Mouse (Mus musculus): ENCODE data around the gene Chn1. TPM values are rescaled to one million over a fixed set of nuclear protein-coding genes. Genes with fewer than 3 reads are reported as not detected.

Gene Chn1
- polyA plus RNA-seq, 1 experiment from 2014 or later, result 70.1 TPM

DNA sequence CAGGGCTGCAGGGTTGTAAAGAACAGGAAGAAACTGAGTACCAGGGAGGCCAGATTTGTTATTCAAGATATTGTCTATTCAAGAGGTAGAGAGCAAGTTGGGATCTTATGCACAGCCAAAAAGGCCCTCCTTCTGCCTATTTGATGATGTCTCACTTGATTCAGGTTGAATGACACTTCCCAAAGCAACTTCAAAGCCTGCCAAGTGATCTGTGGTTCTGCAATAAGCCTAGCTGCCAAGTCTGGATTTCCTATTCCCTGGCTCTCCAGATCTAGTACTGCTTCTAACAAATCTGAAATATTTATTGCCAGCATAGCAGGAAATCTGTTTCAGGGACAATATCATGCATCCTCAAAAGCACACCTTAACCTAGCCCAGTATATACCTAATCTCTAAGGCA is 62.7 kb downstream of the Chn1 start:
- no peaks in the 10 kb centered on the region for H3K9me3 ChIP-seq (ENCODE audit: control insufficient read depth, low read length)
- H3K4me3 ChIP-seq (ENCODE audit: low read length), result no peak overlapping the region
- no peak for ATAC-seq

DNA sequence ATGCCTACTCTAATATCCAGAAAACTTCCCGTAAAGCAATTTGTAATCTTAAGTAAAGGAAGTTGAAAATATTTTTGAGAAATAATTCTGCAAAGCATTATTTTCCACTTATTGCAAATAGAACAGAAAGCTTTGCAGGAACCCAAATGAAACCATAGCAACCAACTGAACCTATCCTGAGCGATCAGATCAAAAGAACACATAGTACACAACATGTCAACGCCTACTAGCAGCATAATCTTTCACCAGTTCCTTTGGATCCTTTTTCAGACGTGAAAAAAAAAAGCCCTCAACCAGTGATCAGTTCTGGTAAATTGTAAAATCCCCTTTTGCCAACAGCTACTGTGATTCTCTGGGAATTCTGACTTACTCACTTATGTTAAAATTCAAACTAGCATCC is 82.1 kb downstream of the Chn1 start:
- 69% methylated on average over 4 of the region's 4 CpGs for WGBS
- Histone ChIP-seq H3K9ac (ENCODE audit: low read depth, low read length) (no peak overlapping the region), H3K4me1 (ENCODE audit: control insufficient read depth, insufficient read depth, low read depth, low read length) (no peaks in the 10 kb centered on the region), H3K27ac (ENCODE audit: low read depth, low read length) (no peak overlapping the region), H3K27me3 (replicated peaks; ENCODE audit: control insufficient read depth, insufficient read depth, low read length) (no peaks in the 10 kb centered on the region), H3K4me3 (ENCODE audit: low read length) (no peak overlapping the region), H3K9me3 (ENCODE audit: control insufficient read depth, low read length) (no peaks in the 10 kb centered on the region), H3K36me3 (ENCODE audit: control insufficient read depth, insufficient read depth, low read length) (no peaks in the 10 kb centered on the region), H3K4me2 (ENCODE audit: low read length) (no peak overlapping the region)
- no peak for ATAC-seq

More for the DNA sequence above, 62.7 kb downstream of the Chn1 start:
- Histone ChIP-seq H3K4me2 (ENCODE audit: low read length) (no peak overlapping the region), H3K27me3 (replicated peaks; ENCODE audit: control insufficient read depth, insufficient read depth, low read length) (no peaks in the 10 kb centered on the region), H3K9ac (ENCODE audit: low read depth, low read length) (no peak overlapping the region), H3K27ac (ENCODE audit: low read depth, low read length) (no peak overlapping the region), H3K36me3 (ENCODE audit: control insufficient read depth, insufficient read depth, low read length) (no peaks in the 10 kb centered on the region), H3K4me1 (ENCODE audit: control insufficient read depth, insufficient read depth, low read depth, low read length) (no peaks in the 10 kb centered on the region)

DNA sequence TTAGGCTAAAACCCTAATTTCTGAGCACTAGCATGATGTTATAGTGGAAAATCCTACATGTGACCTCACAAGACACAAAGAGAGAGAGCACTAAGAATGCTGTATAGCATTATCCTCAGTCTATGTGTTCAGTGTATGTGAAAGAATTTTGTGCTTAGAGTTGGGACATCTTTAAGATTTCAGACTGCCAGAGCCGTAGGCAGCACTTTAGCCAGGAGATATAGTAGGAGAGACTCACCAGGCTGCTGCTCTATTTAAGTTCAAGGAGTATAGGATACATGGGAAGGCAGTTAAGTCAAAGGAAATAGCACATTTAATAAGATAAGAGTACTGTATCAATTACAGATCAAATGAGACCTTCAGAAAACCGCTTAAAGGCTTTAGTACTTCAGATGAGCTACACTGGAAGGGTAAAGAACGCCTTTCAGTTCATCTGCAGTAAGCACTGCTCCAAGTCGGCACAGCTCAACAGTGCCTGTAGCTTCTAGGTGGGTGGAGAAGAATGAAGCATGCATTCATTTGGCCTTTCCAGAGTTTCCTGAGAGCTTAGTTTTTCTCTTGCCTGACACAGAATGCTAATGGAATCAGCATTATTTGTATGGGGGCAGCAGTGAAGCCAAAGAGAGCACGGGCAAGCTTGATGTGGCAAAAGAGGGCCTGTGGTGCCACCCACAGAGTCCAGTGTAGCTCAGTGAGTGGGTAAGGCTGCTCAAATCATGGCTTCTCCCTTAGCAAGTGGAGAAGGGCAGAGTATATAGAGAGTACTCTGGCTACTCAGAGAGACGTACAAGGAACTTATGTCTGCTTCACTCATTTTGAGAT is 84.2 kb downstream of the Chn1 start:
- Histone ChIP-seq H3K4me2 (ENCODE audit: low read length) (no peak overlapping the region), H3K27me3 (replicated peaks; ENCODE audit: control insufficient read depth, insufficient read depth, low read length) (no peaks in the 10 kb centered on the region), H3K36me3 (ENCODE audit: control insufficient read depth, insufficient read depth, low read length) (no peaks in the 10 kb centered on the region), H3K27ac (ENCODE audit: low read depth, low read length) (no peak overlapping the region), H3K4me3 (ENCODE audit: low read length) (no peak overlapping the region), H3K4me1 (ENCODE audit: control insufficient read depth, insufficient read depth, low read depth, low read length) (no peaks in the 10 kb centered on the region), H3K9me3 (ENCODE audit: control insufficient read depth, low read length) (no peaks in the 10 kb centered on the region), H3K9ac (ENCODE audit: low read depth, low read length) (no peak overlapping the region)
- WGBS, result 76% methylated on average over 6 of the region's 6 CpGs
- peak; percentile 54; the same call in 1 of the 2 replicates for ATAC-seq

DNA sequence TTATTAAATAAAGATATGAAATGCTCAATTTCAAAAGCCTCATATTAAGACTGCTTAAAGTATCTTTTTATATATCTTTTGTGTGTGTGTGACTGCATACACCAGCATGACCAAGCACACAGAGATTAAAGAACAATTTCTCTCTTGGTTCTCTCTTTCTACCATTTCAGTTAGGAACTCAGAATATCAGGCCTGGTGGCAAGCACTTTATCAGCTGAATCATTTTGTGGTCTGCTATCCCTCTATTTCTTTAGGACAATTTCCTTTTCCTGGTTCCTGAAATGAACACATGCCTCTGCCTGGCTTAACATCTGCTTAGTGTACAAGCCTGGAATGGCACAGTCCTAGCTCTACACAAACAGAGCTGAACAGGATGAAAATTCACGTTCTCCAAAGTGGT is 92.6 kb downstream of the Chn1 start:
- Histone ChIP-seq H3K4me2 (ENCODE audit: low read length) (no peak overlapping the region), H3K36me3 (ENCODE audit: control insufficient read depth, insufficient read depth, low read length) (no peaks in the 10 kb centered on the region)

DNA sequence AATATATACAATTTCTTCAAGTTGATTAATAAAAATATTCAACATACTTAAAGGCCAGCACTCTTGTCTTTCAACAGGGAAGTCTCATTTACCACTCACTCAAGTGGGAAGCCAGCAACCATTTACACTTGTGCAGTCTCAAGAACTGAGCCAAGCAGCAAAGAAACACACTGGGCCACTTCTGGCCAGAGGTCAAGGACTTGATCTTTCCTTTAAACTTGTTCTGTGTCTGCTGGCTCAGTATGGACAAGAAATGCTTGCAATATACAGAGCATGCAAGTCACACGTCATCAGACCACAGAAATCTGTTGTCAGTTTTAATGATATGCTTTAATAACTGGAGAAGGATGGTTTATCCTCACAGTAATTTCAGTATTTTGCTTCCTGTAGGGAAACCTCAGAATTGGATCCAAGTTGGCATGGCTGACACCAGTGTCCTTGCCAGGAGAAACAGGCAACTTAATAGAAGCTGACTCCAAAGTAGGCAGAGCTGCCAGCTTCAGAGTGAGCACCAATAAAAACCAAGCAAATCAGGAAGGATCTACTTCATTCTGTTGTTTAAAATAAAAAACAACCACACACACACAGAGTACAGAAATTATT is 94.6 kb downstream of the Chn1 start:
- no peaks in the 10 kb centered on the region for H3K27me3 ChIP-seq (replicated peaks; ENCODE audit: control insufficient read depth, insufficient read depth, low read length)
- H3K4me2 ChIP-seq (ENCODE audit: low read length), result no peak overlapping the region
- ATAC-seq, result peak; percentile 60; the same call in 1 of the 2 replicates
- no peak overlapping the region for H3K4me3 ChIP-seq (ENCODE audit: low read length)
- no peak overlapping the region for H3K27ac ChIP-seq (ENCODE audit: low read depth, low read length)
- H3K4me1 ChIP-seq (ENCODE audit: control insufficient read depth, insufficient read depth, low read depth, low read length), result no peaks in the 10 kb centered on the region
- no peaks in the 10 kb centered on the region for H3K36me3 ChIP-seq (ENCODE audit: control insufficient read depth, insufficient read depth, low read length)
- WGBS, result 64% methylated on average over 1 of the region's 1 CpGs
- no peaks in the 10 kb centered on the region for H3K9me3 ChIP-seq (ENCODE audit: control insufficient read depth, low read length)
- no peak overlapping the region for H3K9ac ChIP-seq (ENCODE audit: low read depth, low read length)

More for the DNA sequence above, 92.6 kb downstream of the Chn1 start:
- Histone ChIP-seq H3K27ac (ENCODE audit: low read depth, low read length) (no peak overlapping the region), H3K9ac (ENCODE audit: low read depth, low read length) (no peak overlapping the region), H3K4me1 (ENCODE audit: control insufficient read depth, insufficient read depth, low read depth, low read length) (no peaks in the 10 kb centered on the region), H3K4me3 (ENCODE audit: low read length) (no peak overlapping the region), H3K27me3 (replicated peaks; ENCODE audit: control insufficient read depth, insufficient read depth, low read length) (no peaks in the 10 kb centered on the region), H3K9me3 (ENCODE audit: control insufficient read depth, low read length) (no peaks in the 10 kb centered on the region)
- ATAC-seq, result no peak
- WGBS, result 55% methylated on average over 1 of the region's 1 CpGs

DNA sequence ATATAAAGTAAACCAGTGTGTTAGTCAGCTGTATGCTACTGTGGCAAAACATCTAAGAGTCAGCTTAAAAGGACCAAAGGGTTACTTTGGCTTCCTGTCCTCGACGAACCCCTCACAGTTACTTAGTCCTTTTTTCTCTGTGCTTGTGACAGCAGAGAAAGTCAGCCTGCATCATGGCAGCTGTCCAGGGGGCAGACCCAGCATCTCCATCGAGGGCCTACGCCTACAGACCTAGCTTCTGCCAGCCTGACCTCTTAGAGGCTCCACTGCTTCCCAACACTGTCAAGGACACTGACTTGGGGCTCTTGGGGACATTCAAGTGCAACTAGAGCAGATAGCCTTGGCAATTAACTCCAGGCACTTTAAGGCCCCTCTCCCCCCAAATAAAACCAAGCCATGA is 106.5 kb downstream of the Chn1 start:
- Histone ChIP-seq H3K36me3 (ENCODE audit: control insufficient read depth, insufficient read depth, low read length) (no peaks in the 10 kb centered on the region), H3K4me1 (ENCODE audit: control insufficient read depth, insufficient read depth, low read depth, low read length) (no peaks in the 10 kb centered on the region), H3K9ac (ENCODE audit: low read depth, low read length) (no peak overlapping the region), H3K27me3 (replicated peaks; ENCODE audit: control insufficient read depth, insufficient read depth, low read length) (no peaks in the 10 kb centered on the region), H3K27ac (ENCODE audit: low read depth, low read length) (no peak overlapping the region; the same call in 1 of the 2 replicates), H3K4me2 (ENCODE audit: low read length) (no peak overlapping the region), H3K4me3 (ENCODE audit: low read length) (no peak overlapping the region), H3K9me3 (ENCODE audit: control insufficient read depth, low read length) (no peaks in the 10 kb centered on the region)
- ATAC-seq, result no peak
- WGBS, result 76% methylated on average over 4 of the region's 4 CpGs

DNA sequence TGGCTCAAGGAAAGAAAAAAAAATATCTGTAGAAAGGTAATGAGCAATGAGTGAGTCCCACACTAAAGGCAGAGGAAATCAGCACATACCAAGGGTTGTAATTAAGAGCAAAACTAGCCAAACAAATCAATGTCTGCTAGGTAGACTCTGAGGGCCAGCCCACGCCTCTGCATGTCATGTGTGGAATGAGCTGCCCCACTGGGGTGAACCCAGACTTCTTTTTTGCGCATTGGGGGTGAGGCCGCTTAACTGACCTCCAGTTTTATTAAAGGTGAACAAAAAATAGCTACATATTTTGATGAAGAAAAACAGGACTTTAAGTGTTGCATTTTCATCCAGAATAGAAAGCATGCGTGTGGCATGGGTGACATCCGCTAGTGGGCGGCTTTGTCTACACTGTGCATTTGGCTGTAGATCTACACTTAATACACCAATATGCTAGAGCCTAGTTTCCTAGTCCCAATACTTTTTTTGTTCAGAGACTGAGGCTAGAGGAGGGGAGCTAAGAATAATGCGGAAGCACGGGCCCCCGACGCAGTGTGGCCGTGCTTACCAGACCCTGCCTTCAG is 114.5 kb downstream of the Chn1 start:
- Histone ChIP-seq H3K36me3 (ENCODE audit: control insufficient read depth, insufficient read depth, low read length) (no peaks in the 10 kb centered on the region), H3K4me3 (ENCODE audit: low read length) (peak overlapping the region; percentile 35; the same call in 1 of the 2 replicates), H3K4me1 (ENCODE audit: control insufficient read depth, insufficient read depth, low read depth, low read length) (peaks cover 22% of the 10 kb centered on the region), H3K4me2 (ENCODE audit: low read length) (peak overlapping the region; percentile 52), H3K9ac (ENCODE audit: low read depth, low read length) (no peak overlapping the region), H3K27ac (ENCODE audit: low read depth, low read length) (no peak overlapping the region), H3K9me3 (ENCODE audit: control insufficient read depth, low read length) (no peaks in the 10 kb centered on the region), H3K27me3 (replicated peaks; ENCODE audit: control insufficient read depth, insufficient read depth, low read length) (no peaks in the 10 kb centered on the region)
- ATAC-seq, result peak; percentile 9; the same call in 1 of the 2 replicates
- WGBS, result 78% methylated on average over 11 of the region's 11 CpGs

DNA sequence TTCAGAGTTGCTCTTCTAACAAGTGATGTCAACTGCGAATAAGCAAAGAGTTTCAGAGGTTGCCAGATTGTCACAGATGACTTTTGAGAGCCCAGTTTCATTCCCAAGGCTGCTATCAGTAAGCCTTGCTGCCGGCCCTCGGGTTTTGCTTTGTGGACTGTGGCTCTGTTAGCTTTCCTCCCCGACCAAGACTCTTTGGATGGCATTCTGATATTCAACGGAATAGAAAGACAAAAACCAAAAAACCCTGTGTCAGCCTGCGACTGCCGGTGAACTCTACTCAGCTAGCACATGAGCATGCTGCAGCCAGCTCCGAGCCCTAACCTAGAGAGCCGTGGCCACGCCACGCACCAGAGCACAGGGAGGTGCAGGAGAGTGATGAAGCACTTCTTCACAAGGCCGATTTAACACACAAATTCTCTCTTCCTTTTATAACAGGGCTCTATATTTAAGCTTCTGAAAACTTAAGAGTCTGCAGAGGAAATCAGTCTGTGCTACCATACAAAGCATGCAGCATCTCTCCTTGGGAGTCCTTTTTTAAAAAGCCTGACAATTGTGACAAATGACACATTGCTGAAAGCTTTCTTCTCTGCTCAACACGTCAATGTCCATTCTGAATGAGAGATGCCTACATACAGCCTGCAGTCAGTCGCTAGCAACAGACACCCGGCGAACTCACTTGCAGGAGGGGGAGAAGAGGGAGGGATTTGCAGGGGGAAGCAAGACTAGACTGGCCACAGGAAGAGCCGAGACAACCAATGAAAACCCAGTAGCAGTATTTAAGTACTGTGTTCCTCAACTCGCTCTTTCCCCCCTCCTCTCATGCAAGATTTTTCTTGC is 115.2 kb downstream of the Chn1 start:
- Histone ChIP-seq H3K4me3 (ENCODE audit: low read length) (peak overlapping the region; percentile 35), H3K9ac (ENCODE audit: low read depth, low read length) (peak overlapping the region; percentile 45), H3K27me3 (replicated peaks; ENCODE audit: control insufficient read depth, insufficient read depth, low read length) (no peaks in the 10 kb centered on the region), H3K9me3 (ENCODE audit: control insufficient read depth, low read length) (no peaks in the 10 kb centered on the region), H3K4me2 (ENCODE audit: low read length) (peak overlapping the region; percentile 52), H3K27ac (ENCODE audit: low read depth, low read length) (peak overlapping the region; percentile 60), H3K36me3 (ENCODE audit: control insufficient read depth, insufficient read depth, low read length) (no peaks in the 10 kb centered on the region), H3K4me1 (ENCODE audit: control insufficient read depth, insufficient read depth, low read depth, low read length) (peaks cover 22% of the 10 kb centered on the region)
- ATAC-seq, result peak; percentile 96
- 12% methylated on average over 18 of the region's 18 CpGs for WGBS
